Mouse (Mus musculus) liver, embryonic 14.5 days (tissue): ENCODE data around the gene Ptpn12.
A peak's percentile ranks its signal among the peaks of the same experiment; 100 is the strongest.

Experiments
- CTCF ChIP-seq: IDR thresholded peaks from 2 replicates; pipeline ENCODE4 v1.5.1; 2016; ENCODE audit warnings: antibody characterized with exemption, low read depth, control low read depth
- EP300 ChIP-seq: IDR thresholded peaks from 2 replicates; pipeline ENCODE4 v1.6.1; 2016; ENCODE audit warnings: antibody characterized with exemption, low read depth

DNA sequence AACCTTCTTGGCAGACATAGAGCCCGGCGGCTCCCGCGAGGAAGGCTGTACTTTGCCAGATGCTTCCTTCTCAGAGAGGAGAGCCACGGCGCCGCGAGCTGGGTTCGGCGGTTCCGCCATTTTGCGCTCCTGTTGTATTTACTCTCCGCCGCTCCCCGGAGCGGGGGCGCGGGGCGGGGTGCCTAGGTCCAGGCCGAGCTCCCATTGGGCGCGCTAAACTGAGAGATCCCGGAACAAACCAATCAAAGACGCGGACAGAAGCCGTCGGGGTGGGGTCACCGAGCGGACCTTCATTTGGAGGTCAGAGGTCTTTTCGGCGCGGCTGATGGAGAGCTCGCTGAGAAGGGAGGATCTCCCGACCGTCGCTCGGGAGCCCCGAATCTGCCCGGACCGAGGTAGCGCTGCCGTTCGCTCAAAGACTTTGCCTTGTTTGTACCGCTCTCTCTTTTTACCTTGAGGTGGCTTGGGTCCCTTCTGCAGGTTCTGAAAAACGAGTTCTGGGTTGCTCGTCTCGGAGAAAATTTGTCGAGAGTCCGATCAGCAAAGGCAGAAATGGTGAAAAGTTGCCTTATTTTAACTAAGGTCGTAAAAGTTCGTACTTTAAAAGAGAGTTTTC lies 103.9 kb downstream of the Ptpn12 start:
- no peak for TF ChIP-seq CTCF
- peak; percentile 35; the same call in 1 of the 2 replicates for TF ChIP-seq EP300
